Mouse (Mus musculus) forebrain, embryonic 10.5 days (tissue): Measurements from ENCODE around the gene Intu. TPM values are rescaled to one million over a fixed set of nuclear protein-coding genes. Genes with fewer than 3 reads are reported as not detected.

Source experiments
- microRNA-seq: library from miRNA; unstranded; fragments of <30 nt; microRNA quantifications from one replicate; pipeline ENCODE4, GENCODE M21; 2017
- polyA plus RNA-seq: library from polyadenylated mRNA; unstranded; fragments of >200 nt; fragmentation: Nextera tagmentation; extraction: Ambion mirVana; gene quantifications from 2 replicates; pipeline ENCODE4 v1.2.1, GENCODE M21; 2016

Gene Intu
- polyA plus RNA-seq, 1 experiment from 2014 or later, result 8.0 TPM

Small RNA genes lying within 50 kb of the gene (microRNA-seq; reads per million reads assigned to microRNA genes)
- gene Gm23810, result not detected

Other genes starting within 250 kb of the Intu start
- gene Slc25a31, start 177.6 kb downstream of the Intu start, polyA plus RNA-seq, result 0.10 TPM in 1 of 2 replicates, not detected in the other
- gene Hspa4l, start 213.2 kb downstream of the Intu start, polyA plus RNA-seq, result 49.6 and 58.9 TPM in 2 replicates